In the genomic region with DNA sequence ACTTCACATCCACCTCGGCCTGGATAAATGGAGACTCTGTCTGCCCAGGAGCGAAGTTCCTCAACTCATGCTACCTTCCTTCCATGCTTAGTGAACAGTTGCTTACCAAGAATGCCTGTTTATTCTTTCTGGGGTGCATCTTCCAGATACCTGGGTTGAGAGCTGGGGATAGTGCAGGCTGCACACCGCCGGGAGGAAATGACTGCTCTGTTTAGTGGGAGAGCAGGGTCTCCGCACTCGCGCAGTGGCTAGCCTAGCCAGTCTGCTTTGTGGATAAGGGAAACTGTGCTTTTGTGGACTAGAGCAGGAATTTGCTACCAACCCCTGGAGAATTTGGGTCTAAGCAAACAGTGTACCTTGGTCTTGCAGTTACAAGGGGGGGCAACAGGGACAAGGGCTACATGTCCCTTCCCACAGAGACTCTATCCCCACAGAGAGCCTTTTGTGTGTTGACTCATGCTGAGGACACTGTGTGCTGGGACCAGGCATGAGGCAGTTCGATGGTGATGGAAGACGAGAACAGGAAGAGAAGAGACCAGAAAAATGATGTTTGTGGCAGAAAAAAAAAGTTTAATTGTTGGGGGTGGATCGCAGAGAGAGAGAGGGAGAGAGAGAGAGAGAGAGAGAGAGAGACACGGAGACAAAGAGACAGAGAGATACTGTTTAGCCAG, we compare ENCODE assay signal across 13 mouse cellular contexts. TPM values are rescaled to one million over a fixed set of nuclear protein-coding genes. Genes with fewer than 3 reads are reported as not detected.
DNase-seq lines count a peak whose midpoint lies in the region; ATAC-seq and TF ChIP-seq lines count a peak whose summit lies in the region.
"Had no signal": no experiment of that assay in that cellular context is flagged by ENCODE, and none has a peak within 500 bp of the region (broad histone marks: within the 10 kb centered on the region; RNA-seq: fewer than 3 reads in every experiment).

No protein-coding gene starts in this region.

- peaks cover 6 to 24% of the 10 kb centered on the region in 2 experiments; a peak in 3 of 4 replicates for H3K4me1 ChIP-seq in MEL (ENCODE audit: control insufficient read depth in 1 of 2, insufficient read depth in 2 of 2, low read length in 2 of 2)
- H3K4me1 ChIP-seq in liver, embryonic 12.5 days, result peaks cover 35% of the 10 kb centered on the region
- peaks cover 29% of the 10 kb centered on the region for H3K4me1 ChIP-seq in thymus, adult 2 months (replicated peaks; ENCODE audit: control insufficient read depth, insufficient read depth, low read length)
- no peaks in the 10 kb centered on the region for H3K4me1 ChIP-seq in hindbrain, embryonic 16.5 days (ENCODE audit: control insufficient read depth, insufficient read depth, low read depth, low read length)

- peak overlapping the region; percentile 53 for H3K9ac ChIP-seq in MEL (ENCODE audit: control insufficient read depth, low read depth, low read length, poor library complexity, severe bottlenecking)
- peak overlapping the region; percentile 33 for H3K9ac ChIP-seq in liver, embryonic 12.5 days
- H3K9ac ChIP-seq in hindbrain, embryonic 16.5 days (ENCODE audit: low read depth, low read length), result no peak overlapping the region
- H3K9ac ChIP-seq: heart, embryonic 12.5 days; limb, embryonic 15.5 days had no signal

- no peak for TF ChIP-seq CTCF in layer of hippocampus, adult 2 months (conservative IDR thresholded peaks at IDR 0.05)
- TF ChIP-seq CTCF in MEL (IDR thresholded peaks at IDR 0.05 in 2 of 3, conservative IDR thresholded peaks at IDR 0.05 in 1 of 3; ENCODE audit: control insufficient read depth in 1 of 3, insufficient read depth in 1 of 3, low read depth in 2 of 3, low read length in 3 of 3, poor library complexity in 1 of 3, severe bottlenecking in 1 of 3), result no peak
- no peak for TF ChIP-seq CTCF in thymus, adult 2 months (IDR thresholded peaks at IDR 0.05; ENCODE audit: borderline replicate concordance, control insufficient read depth, extremely low read depth, insufficient read depth, low read length, poor library complexity)

- no peak for TF ChIP-seq POLR2A in MEL (IDR thresholded peaks at IDR 0.05; ENCODE audit: control insufficient read depth in 1 of 2, insufficient read depth in 1 of 2, low read depth in 1 of 2, low read length in 2 of 2, poor library complexity in 1 of 2)
- TF ChIP-seq POLR2A in thymus, adult 2 months (IDR thresholded peaks at IDR 0.05; ENCODE audit: control insufficient read depth, extremely low read depth, insufficient read depth, low read length, poor library complexity), result 0 out of 2 replicates have a peak, but pooled peaks have one; percentile 32

- ATAC-seq in liver, embryonic 12.5 days, result no peak
- no peak for ATAC-seq in hindbrain, embryonic 16.5 days

- H3K79me2 ChIP-seq in MEL (ENCODE audit: control insufficient read depth, insufficient read depth, low read length, poor library complexity), result no peaks in the 10 kb centered on the region

- peak overlapping the region; percentile 3; the same call in 1 of the 2 replicates for H3K27ac ChIP-seq in layer of hippocampus, adult 2 months
- peak overlapping the region; percentile 40; the same call in 1 of the 2 replicates for H3K27ac ChIP-seq in MEL (ENCODE audit: control insufficient read depth, low read depth, low read length)
- H3K27ac ChIP-seq in liver, embryonic 12.5 days, result peak overlapping the region; percentile 52
- peak overlapping the region; percentile 79 for H3K27ac ChIP-seq in thymus, adult 2 months (ENCODE audit: control insufficient read depth, insufficient read depth, low read length)
- no peak overlapping the region for H3K27ac ChIP-seq in hindbrain, embryonic 16.5 days (ENCODE audit: low read depth, low read length)

- H3K9me3 ChIP-seq in MEL (replicated peaks; ENCODE audit: insufficient read depth, low read length), result no peaks in the 10 kb centered on the region
- no peaks in the 10 kb centered on the region for H3K9me3 ChIP-seq in liver, embryonic 12.5 days (replicated peaks)
- H3K9me3 ChIP-seq in hindbrain, embryonic 16.5 days (ENCODE audit: control insufficient read depth, low read length), result no peaks in the 10 kb centered on the region
- H3K9me3 ChIP-seq: heart, embryonic 12.5 days; limb, embryonic 15.5 days had no signal

- WGBS in liver, embryonic 12.5 days (ENCODE audit: insufficient replicate concordance), result 34% methylated on average over 11 of the region's 11 CpGs
- WGBS in thymus, adult 2 months, result 36% methylated on average over 11 of the region's 11 CpGs
- 78% methylated on average over 11 of the region's 11 CpGs for WGBS in hindbrain, embryonic 16.5 days

- no peak for TF ChIP-seq EP300 in MEL (IDR thresholded peaks at IDR 0.05; ENCODE audit: low read depth in 1 of 2, low read length in 2 of 2)

- peak overlapping the region; percentile 49 for H3K4me2 ChIP-seq in liver, embryonic 12.5 days
- no peak overlapping the region for H3K4me2 ChIP-seq in hindbrain, embryonic 16.5 days (ENCODE audit: low read length)
- H3K4me2 ChIP-seq: heart, embryonic 12.5 days; limb, embryonic 15.5 days had no signal

- no peak for TF ChIP-seq RAD21 in MEL (IDR thresholded peaks at IDR 0.05; ENCODE audit: low read depth, low read length)

- H3K27me3 ChIP-seq in MEL (ENCODE audit: control insufficient read depth in 1 of 2, insufficient read depth in 2 of 2, low read length in 2 of 2), result no peaks in the 10 kb centered on the region
- H3K27me3 ChIP-seq in liver, embryonic 12.5 days (replicated peaks), result no peaks in the 10 kb centered on the region
- H3K27me3 ChIP-seq in thymus, adult 2 months (ENCODE audit: control insufficient read depth, insufficient read depth, low read length), result no peaks in the 10 kb centered on the region
- no peaks in the 10 kb centered on the region for H3K27me3 ChIP-seq in hindbrain, embryonic 16.5 days (replicated peaks; ENCODE audit: control insufficient read depth, insufficient read depth, low read length)
- H3K27me3 ChIP-seq: heart, embryonic 12.5 days; limb, embryonic 15.5 days had no signal

- DNase-seq in layer of hippocampus, adult 2 months (ENCODE audit: low spot score in 2 of 2), result no peak
- no peak for DNase-seq in layer of hippocampus, adult 8-10 months (ENCODE audit: low spot score in 2 of 2)
- peak; percentile 38 for DNase-seq in MEL (ENCODE audit: low read depth, low spot score)
- peak; percentile 49 for DNase-seq in thymus, adult 2 months
- DNase-seq in kidney, postnatal 10 days, result no peak
- no peak for DNase-seq in MN1 (ENCODE audit: low spot score)
- DNase-seq: adrenal gland, postnatal 36 days; cerebellum, postnatal 14 days; kidney, postnatal 36 days had no signal

- no peak overlapping the region for H3K4me3 ChIP-seq in layer of hippocampus, adult 2 months
- peak overlapping the region; percentile 46 to 60 for H3K4me3 ChIP-seq in MEL (ENCODE audit: control insufficient read depth in 1 of 2, insufficient read depth in 1 of 2, low read depth in 2 of 2, low read length in 2 of 2)
- peak overlapping the region; percentile 3; the same call in 1 of the 2 replicates for H3K4me3 ChIP-seq in liver, embryonic 12.5 days
- H3K4me3 ChIP-seq in thymus, adult 2 months (ENCODE audit: control insufficient read depth, insufficient read depth, low read length), result peak overlapping the region; percentile 43
- H3K4me3 ChIP-seq in hindbrain, embryonic 16.5 days (ENCODE audit: low read length), result no peak overlapping the region
- H3K4me3 ChIP-seq: heart, embryonic 12.5 days; limb, embryonic 15.5 days had no signal

- H3K36me3 ChIP-seq in MEL (ENCODE audit: control insufficient read depth in 1 of 2, insufficient read depth in 2 of 2, low read length in 2 of 2), result peaks cover 0 to 9% of the 10 kb centered on the region in 2 experiments; a peak in 2 of 4 replicates
- H3K36me3 ChIP-seq in liver, embryonic 12.5 days, result no peaks in the 10 kb centered on the region
- H3K36me3 ChIP-seq in thymus, adult 2 months (ENCODE audit: control insufficient read depth, insufficient read depth, low read length), result no peaks in the 10 kb centered on the region
- no peaks in the 10 kb centered on the region for H3K36me3 ChIP-seq in hindbrain, embryonic 16.5 days (ENCODE audit: control insufficient read depth, insufficient read depth, low read length)
- H3K36me3 ChIP-seq: heart, embryonic 12.5 days; limb, embryonic 15.5 days had no signal

TF ChIP-seq in MEL, 35 proteins besides CTCF, POLR2A, EP300 and RAD21:
- 0 out of 2 replicates have a peak, but pooled peaks have one; percentile 7 for TF ChIP-seq SIN3A (IDR thresholded peaks at IDR 0.05; ENCODE audit: low read length)
- no peak for TF ChIP-seq JUND (IDR thresholded peaks at IDR 0.05; ENCODE audit: low read depth, low read length)
- TF ChIP-seq MEF2A (IDR thresholded peaks at IDR 0.05; ENCODE audit: extremely low read depth, insufficient replicate concordance, low read depth, low read length, poor library complexity, severe bottlenecking), result no peak
- 0 out of 2 replicates have a peak, but pooled peaks have one; percentile 7 for TF ChIP-seq SMC3 (IDR thresholded peaks at IDR 0.05; ENCODE audit: low read depth, low read length)

RNA-seq across cellular contexts. Expression of gene Mgst2, which starts 1.9 kb away (rescaled TPM):
- total RNA-seq in layer of hippocampus, adult 2 months (2021), result not detected
- 1 to 10 TPM in 1 of 4 experiments, under 1 TPM in 1, not detected in 2; 0.61 to 1.4 TPM for total RNA-seq in layer of hippocampus, adult 8-10 months (2022)
- 0.69 and 1.0 TPM in 2 replicates for total RNA-seq in MEL (2012; rRNA removed)
- polyA plus RNA-seq in MEL (2012; ENCODE audit: insufficient read depth in 1 of 2, insufficient read length in 2 of 2, low read depth in 1 of 2, low replicate concordance in 2 of 2, missing spikeins in 1 of 2), result 1 to 10 TPM in 1 of 2 experiments, not detected in 1; 3.1 TPM
- 14.7 and 16.5 TPM in 2 replicates for polyA plus RNA-seq in liver, embryonic 12.5 days (2016; fragmentation: Nextera tagmentation; extraction: Ambion mirVana)
- polyA plus RNA-seq in thymus, adult 2 months (2012; rRNA removed), result 17.9 and 20.8 TPM in 2 replicates
- 0.33 and 0.40 TPM in 2 replicates for polyA plus RNA-seq in hindbrain, embryonic 16.5 days (2015; fragmentation: Nextera tagmentation; extraction: Ambion mirVana)

Comparison
In these comparisons a context has a peak if more than half of its experiments do, and no peak if none do; other contexts are left out.
1. DNase-seq: peak in MEL (single experiment) and thymus, adult 2 months (single experiment); none in layer of hippocampus, adult 2 months (0 of 2), layer of hippocampus, adult 8-10 months (0 of 2), kidney, postnatal 10 days (single experiment) and MN1 (single experiment).
2. H3K4me3 ChIP-seq: peak in MEL (2 of 2), liver, embryonic 12.5 days (single experiment) and thymus, adult 2 months (single experiment); none in layer of hippocampus, adult 2 months (single experiment) and hindbrain, embryonic 16.5 days (single experiment).